Mouse (Mus musculus) ES-Bruce4 (cell line): Measurements from ENCODE around the gene Klhl35. TPM values are rescaled to one million over a fixed set of nuclear protein-coding genes. Genes with fewer than 3 reads are reported as not detected.

Source experiments
- H3K27ac ChIP-seq: 2 replicates; pipeline ENCODE4 v1.5.1; 2012; ENCODE audit warnings: low read length, inconsistent platforms; ENCODE audit not compliant: insufficient read depth
- H3K27me3 ChIP-seq: 2 replicates; pipeline ENCODE4 v1.6.1; 2012; ENCODE audit warnings: mild to moderate bottlenecking, low read length, inconsistent platforms; ENCODE audit not compliant: control insufficient read depth, poor library complexity, insufficient read depth, severe bottlenecking
- H3K36me3 ChIP-seq: 2 replicates; pipeline ENCODE4 v1.6.1; 2012; ENCODE audit warnings: inconsistent platforms, mild to moderate bottlenecking, low read length, moderate library complexity; ENCODE audit not compliant: control insufficient read depth, poor library complexity, insufficient read depth, severe bottlenecking
- H3K4me1 ChIP-seq: one replicate; pipeline ENCODE4 v1.8.1; 2011; ENCODE audit warnings: low read length; ENCODE audit not compliant: control insufficient read depth, insufficient read depth
- H3K4me3 ChIP-seq: 2 replicates; pipeline ENCODE4 v1.5.1; 2011; ENCODE audit warnings: low read depth, mild to moderate bottlenecking, low read length
- H3K9ac ChIP-seq: 2 replicates; pipeline ENCODE4 v1.6.1; 2012; ENCODE audit warnings: low read depth, mild to moderate bottlenecking, inconsistent platforms; ENCODE audit not compliant: poor library complexity, severe bottlenecking
- H3K9me3 ChIP-seq: replicated peaks from 2 replicates; pipeline ENCODE4 v1.6.1; 2012; ENCODE audit warnings: mild to moderate bottlenecking, low read length, inconsistent platforms; ENCODE audit not compliant: control insufficient read depth, poor library complexity, insufficient read depth, severe bottlenecking
- CTCF ChIP-seq: IDR thresholded peaks from one replicate; pipeline ENCODE4 v1.8.1; 2011; ENCODE audit warnings: low read depth, low read length
- EP300 ChIP-seq: IDR thresholded peaks from 2 replicates; pipeline ENCODE4 v1.6.1; 2011; ENCODE audit warnings: low read depth, low read length; ENCODE audit not compliant: insufficient read depth
- POLR2A ChIP-seq: IDR thresholded peaks from one replicate; pipeline ENCODE4 v1.8.1; 2011; ENCODE audit warnings: low read length; ENCODE audit not compliant: insufficient read depth
- polyA plus RNA-seq: library from polyadenylated mRNA; stranded (reverse); fragments of >200 nt; gene quantifications from 2 replicates; pipeline ENCODE4 v1.2.4, GENCODE M21; 2011; ENCODE audit warnings: low read depth; ENCODE audit not compliant: missing spikeins, insufficient read depth, insufficient read length

The Klhl35 gene
- polyA plus RNA-seq, 1 experiment: not detected

DNA sequence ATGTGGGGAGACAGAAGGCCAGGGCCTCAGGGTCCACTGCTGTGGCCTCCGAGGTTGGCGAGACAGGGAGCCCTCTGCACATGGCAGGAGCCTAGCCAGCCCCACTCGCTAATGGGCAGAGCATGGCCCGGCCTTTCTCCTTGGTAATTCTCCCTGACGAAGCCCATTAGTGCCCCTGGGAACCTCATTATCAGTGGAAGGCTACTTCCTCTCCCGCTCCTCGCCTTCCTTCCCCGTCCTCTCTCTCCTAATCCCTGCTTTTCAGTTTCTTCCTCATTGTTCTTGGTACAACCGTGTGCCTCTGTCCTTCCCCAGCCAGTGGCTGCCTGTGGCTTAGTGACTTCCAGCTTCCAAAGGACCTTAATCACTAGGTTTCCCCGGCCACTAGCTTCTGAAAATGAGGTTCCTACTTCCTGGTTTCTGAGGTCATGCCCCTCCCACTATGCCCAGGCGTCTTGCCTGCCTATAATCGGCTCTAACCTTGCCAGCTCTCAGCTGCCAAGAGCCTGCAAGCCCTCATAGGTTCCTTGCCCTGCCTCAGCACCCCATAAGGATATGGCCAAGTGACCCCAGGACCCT lies 31.0 kb upstream of the Klhl35 start:
- H3K4me3 ChIP-seq: no peak overlapping the region
- peaks cover 2% of the 10 kb centered on the region for H3K4me1 ChIP-seq
- no peak overlapping the region for H3K9ac ChIP-seq
- no peaks in the 10 kb centered on the region for H3K9me3 ChIP-seq
- no peaks in the 10 kb centered on the region for H3K36me3 ChIP-seq
- TF ChIP-seq EP300 (no peak), POLR2A (no peak), CTCF (no peak)
- H3K27me3 ChIP-seq: no peaks in the 10 kb centered on the region
- H3K27ac ChIP-seq: no peak overlapping the region

DNA sequence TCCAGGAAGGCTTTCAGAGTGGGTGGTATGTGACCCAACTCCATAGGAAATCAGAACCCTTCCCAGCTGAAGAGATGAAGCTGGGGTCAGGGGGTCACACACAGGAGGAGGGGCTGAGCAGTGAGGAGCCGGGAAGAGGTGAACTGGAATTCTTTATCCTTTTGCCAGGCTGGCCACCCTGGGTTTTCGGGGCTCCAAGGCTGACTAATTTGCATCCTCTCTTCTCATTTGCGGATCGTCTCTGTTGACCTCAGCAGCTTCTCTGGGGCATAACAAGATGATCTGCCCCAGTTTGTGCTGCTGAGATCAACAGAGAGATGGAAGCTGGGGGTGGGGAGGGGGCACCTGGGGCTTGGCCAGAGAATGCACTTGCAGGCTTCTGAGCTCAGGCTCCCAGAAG lies 29.3 kb upstream of the Klhl35 start:
- H3K9ac ChIP-seq: no peak overlapping the region
- H3K4me1 ChIP-seq: no peaks in the 10 kb centered on the region
- H3K27me3 ChIP-seq: no peaks in the 10 kb centered on the region
- TF ChIP-seq EP300 (no peak), POLR2A (no peak), CTCF (no peak)
- H3K27ac ChIP-seq: no peak overlapping the region
- no peaks in the 10 kb centered on the region for H3K36me3 ChIP-seq
- no peak overlapping the region for H3K4me3 ChIP-seq
- no peaks in the 10 kb centered on the region for H3K9me3 ChIP-seq

DNA sequence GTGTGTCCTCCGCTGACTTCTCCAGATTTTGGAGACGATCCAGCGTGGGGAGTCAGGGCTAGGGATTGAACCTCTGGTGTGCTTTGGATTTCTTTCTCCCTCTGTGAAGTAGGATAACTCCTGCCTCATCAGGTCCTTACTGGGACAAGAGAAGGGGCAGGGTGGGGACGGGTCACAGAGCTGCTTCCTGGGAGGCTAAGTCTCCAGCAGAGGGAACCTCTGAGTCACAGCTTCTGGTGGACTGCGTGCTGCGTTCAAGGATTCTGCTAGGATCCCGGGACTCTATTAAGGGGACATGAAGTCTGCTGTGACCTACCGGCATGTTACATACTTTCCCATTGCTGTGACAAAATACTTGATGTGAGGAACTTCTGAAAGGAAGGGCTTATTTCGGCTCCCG lies 26.9 kb upstream of the Klhl35 start:
- TF ChIP-seq POLR2A: no peak
- no peak for TF ChIP-seq EP300
- peak; percentile 53 for TF ChIP-seq CTCF
- H3K9ac ChIP-seq: no peak overlapping the region
- H3K36me3 ChIP-seq: no peaks in the 10 kb centered on the region
- H3K9me3 ChIP-seq: no peaks in the 10 kb centered on the region
- H3K27ac ChIP-seq: no peak overlapping the region
- H3K4me3 ChIP-seq: no peak overlapping the region
- H3K27me3 ChIP-seq: no peaks in the 10 kb centered on the region
- no peaks in the 10 kb centered on the region for H3K4me1 ChIP-seq

DNA sequence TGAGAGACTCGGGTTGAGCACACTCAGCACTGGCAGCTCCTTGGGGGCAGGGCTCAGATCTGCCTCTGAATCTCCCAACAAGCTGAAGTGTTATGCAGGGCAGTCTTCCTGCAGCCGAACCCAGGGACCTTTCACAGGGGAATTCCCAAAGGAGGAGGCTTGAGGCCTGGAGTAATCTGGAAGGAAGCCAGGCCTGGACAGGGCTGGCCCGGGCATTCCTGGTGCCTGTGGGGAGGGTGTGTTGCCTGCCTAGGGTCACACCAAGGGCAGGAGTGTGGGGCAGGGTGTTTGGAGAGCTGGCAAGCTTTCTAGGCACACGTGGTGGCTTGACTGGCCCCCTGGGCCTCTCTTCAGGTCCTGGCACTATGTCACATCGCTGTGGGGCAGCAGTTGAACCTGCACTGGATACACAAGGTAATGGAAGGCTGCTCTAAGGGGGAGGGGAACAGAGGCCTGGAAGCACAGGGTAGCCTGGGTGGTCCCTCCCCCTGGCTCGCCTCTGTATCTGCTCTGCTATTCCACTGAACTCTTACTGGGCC lies 24.2 kb upstream of the Klhl35 start:
- Histone ChIP-seq H3K4me1 (no peaks in the 10 kb centered on the region), H3K9me3 (no peaks in the 10 kb centered on the region), H3K36me3 (no peaks in the 10 kb centered on the region), H3K27me3 (no peaks in the 10 kb centered on the region), H3K4me3 (no peak overlapping the region), H3K9ac (no peak overlapping the region), H3K27ac (no peak overlapping the region)
- no peak for TF ChIP-seq POLR2A
- TF ChIP-seq EP300: 0 out of 2 replicates have a peak, but pooled peaks have one; percentile 8

DNA sequence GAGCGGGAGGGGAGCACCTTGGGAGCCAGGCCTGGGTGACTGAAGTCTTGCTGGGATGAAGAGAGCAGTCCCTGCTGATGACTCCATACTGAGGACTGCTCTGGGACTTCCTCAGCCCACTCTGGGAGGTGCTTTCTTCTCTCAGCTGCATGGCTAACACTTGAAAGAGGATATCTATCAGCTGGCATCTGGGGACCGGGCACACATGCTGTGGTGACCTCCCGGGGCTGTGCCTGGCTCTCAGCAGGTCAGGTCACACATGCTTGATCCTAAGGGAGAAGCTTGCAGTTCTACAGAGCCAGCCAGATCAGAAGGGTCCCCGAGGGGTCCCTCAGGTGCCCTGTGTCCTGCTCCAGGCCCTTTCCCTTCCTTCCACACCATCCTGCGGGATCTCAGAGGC lies 22.6 kb upstream of the Klhl35 start:
- H3K9ac ChIP-seq: no peak overlapping the region
- H3K4me1 ChIP-seq: no peaks in the 10 kb centered on the region
- H3K4me3 ChIP-seq: no peak overlapping the region
- H3K36me3 ChIP-seq: no peaks in the 10 kb centered on the region
- no peaks in the 10 kb centered on the region for H3K9me3 ChIP-seq
- H3K27me3 ChIP-seq: no peaks in the 10 kb centered on the region
- TF ChIP-seq CTCF (no peak), POLR2A (no peak), EP300 (no peak)
- no peak overlapping the region for H3K27ac ChIP-seq

DNA sequence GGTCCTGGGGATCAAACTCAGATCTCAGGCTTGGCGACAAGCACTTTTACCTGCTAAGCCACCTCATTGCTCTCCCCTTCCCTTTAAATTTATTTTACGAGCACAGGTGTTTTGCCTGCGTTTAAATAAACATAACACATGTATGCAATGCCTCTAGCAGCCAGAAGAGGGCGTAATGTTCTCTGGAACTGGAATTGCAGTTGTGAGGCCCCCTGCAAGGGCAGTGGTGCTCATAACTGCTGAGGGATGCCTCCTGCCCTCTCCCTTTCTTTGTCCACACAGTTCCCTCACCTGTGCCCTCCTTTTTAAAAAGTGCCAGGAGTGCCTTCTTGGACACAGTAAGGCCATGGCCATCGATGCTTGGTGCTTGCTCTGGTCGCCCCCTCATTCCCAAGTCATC lies 21.8 kb upstream of the Klhl35 start:
- Histone ChIP-seq H3K9me3 (no peaks in the 10 kb centered on the region), H3K27me3 (no peaks in the 10 kb centered on the region), H3K9ac (no peak overlapping the region), H3K4me3 (no peak overlapping the region), H3K27ac (no peak overlapping the region), H3K4me1 (no peaks in the 10 kb centered on the region), H3K36me3 (no peaks in the 10 kb centered on the region)
- TF ChIP-seq CTCF (peak; percentile 64), POLR2A (no peak), EP300 (no peak)
